Mouse (Mus musculus) hindbrain, embryonic 16.5 days (tissue): ENCODE results near the gene Adgrl1. TPM values are rescaled to one million over a fixed set of nuclear protein-coding genes. Genes with fewer than 3 reads are reported as not detected.
A peak's percentile ranks its signal among the peaks of the same experiment; 100 is the strongest.

Experiments used
- ATAC-seq: fragments of 200-750 bp; cut with Nextera tagmentation; 2 replicates; pipeline ENCODE4 v1.8.0; 2017; ENCODE audit warnings: moderate TSS enrichment, moderate library complexity
- H3K27ac ChIP-seq: fragments of 300-500 bp; sonication (generic); 2 replicates; pipeline ENCODE4 v1.5.1; 2014; ENCODE audit warnings: low read depth, mild to moderate bottlenecking, control low read depth, low read length, moderate library complexity
- H3K27me3 ChIP-seq: fragments of 300-500 bp; sonication (generic); replicated peaks from 2 replicates; pipeline ENCODE4 v1.6.1; 2014; ENCODE audit warnings: low read length; ENCODE audit not compliant: control insufficient read depth, insufficient read depth
- H3K36me3 ChIP-seq: fragments of 300-500 bp; sonication (generic); 2 replicates; pipeline ENCODE4 v1.6.1; 2014; ENCODE audit warnings: mild to moderate bottlenecking, low read length, moderate library complexity, mixed read lengths; ENCODE audit not compliant: control insufficient read depth, insufficient read depth
- H3K4me1 ChIP-seq: fragments of 300-500 bp; sonication (generic); 2 replicates; pipeline ENCODE4 v1.6.1; 2014; ENCODE audit warnings: low read depth, low read length; ENCODE audit not compliant: control insufficient read depth, insufficient read depth
- H3K4me2 ChIP-seq: fragments of 300-500 bp; sonication (generic); 2 replicates; pipeline ENCODE4 v1.6.1; 2014; ENCODE audit warnings: mild to moderate bottlenecking, low read length, control low read depth, moderate library complexity
- H3K4me3 ChIP-seq: fragments of 300-500 bp; sonication (generic); 2 replicates; pipeline ENCODE4 v1.5.1; 2014; ENCODE audit warnings: mild to moderate bottlenecking, low read length, control low read depth, moderate library complexity
- H3K9ac ChIP-seq: fragments of 300-500 bp; sonication (generic); 2 replicates; pipeline ENCODE4 v1.6.1; 2014; ENCODE audit warnings: low read depth, mild to moderate bottlenecking, control low read depth, low read length, moderate library complexity
- H3K9me3 ChIP-seq: fragments of 300-500 bp; sonication (generic); 2 replicates; pipeline ENCODE4 v1.6.1; 2014; ENCODE audit warnings: mild to moderate bottlenecking, low read length, moderate library complexity; ENCODE audit not compliant: control insufficient read depth
- WGBS: fragments of 180-500 bp; shearing (Covaris S2); extraction: QIAGEN DNeasy Blood & Tissue Kit; methylation state at CpG from one replicate; pipeline ENCODE4 v1.1.7; 2014; 5-methylcytosine and 5-hydroxymethylcytosine counted together
- polyA plus RNA-seq: library from polyadenylated mRNA; unstranded; fragments of >200 nt; fragmentation: Nextera tagmentation; extraction: Ambion mirVana; gene quantifications from 2 replicates; pipeline ENCODE4 v1.2.1, GENCODE M21; 2015

Gene Adgrl1
- polyA plus RNA-seq, 1 experiment from 2014 or later: 53.0 TPM

GRCm38 (mm10) chr8:83914232-83914631, 14.3 kb downstream of the Adgrl1 start:
- Histone ChIP-seq H3K4me1 (peaks cover 22% of the 10 kb centered on the region), H3K9ac (no peak overlapping the region)
- WGBS: 94% methylated on average over 3 of the region's 3 CpGs

GRCm38 (mm10) chr8:83914860-83915259, 15.0 kb downstream of the Adgrl1 start:
- Histone ChIP-seq H3K27ac (no peak overlapping the region), H3K4me3 (no peak overlapping the region), H3K9ac (no peak overlapping the region), H3K4me2 (no peak overlapping the region), H3K36me3 (peaks cover 5% of the 10 kb centered on the region; the same call in 1 of the 2 replicates), H3K4me1 (peaks cover 21% of the 10 kb centered on the region), H3K9me3 (no peaks in the 10 kb centered on the region), H3K27me3 (no peaks in the 10 kb centered on the region)
- 52% methylated on average over 4 of the region's 5 CpGs for WGBS
- no peak; the same call in 1 of the 2 replicates for ATAC-seq

More at GRCm38 (mm10) chr8:83914232-83914631, 14.3 kb downstream of the Adgrl1 start:
- Histone ChIP-seq H3K27me3 (no peaks in the 10 kb centered on the region), H3K27ac (no peak overlapping the region), H3K36me3 (no peaks in the 10 kb centered on the region), H3K4me2 (no peak overlapping the region), H3K4me3 (no peak overlapping the region), H3K9me3 (no peaks in the 10 kb centered on the region)
- no peak for ATAC-seq

- no peak overlapping the region for H3K9ac ChIP-seq
Measured at GRCm38 (mm10) chr8:83916015-83916414, 16.1 kb downstream of the Adgrl1 start.

GRCm38 (mm10) chr8:83917566-83917965, 17.7 kb downstream of the Adgrl1 start:
- Histone ChIP-seq H3K9me3 (no peaks in the 10 kb centered on the region), H3K4me2 (no peak overlapping the region), H3K27me3 (no peaks in the 10 kb centered on the region), H3K4me3 (no peak overlapping the region), H3K27ac (no peak overlapping the region), H3K4me1 (peaks cover 17% of the 10 kb centered on the region), H3K36me3 (peaks cover 17% of the 10 kb centered on the region), H3K9ac (no peak overlapping the region)
- ATAC-seq: no peak
- 84% methylated on average over 6 of the region's 6 CpGs for WGBS

More at GRCm38 (mm10) chr8:83916015-83916414, 16.1 kb downstream of the Adgrl1 start:
- no peak overlapping the region for H3K4me3 ChIP-seq
- H3K4me1 ChIP-seq: peaks cover 21% of the 10 kb centered on the region
- no peak for ATAC-seq
- WGBS: 71% methylated on average over 5 of the region's 5 CpGs
- peaks cover 14% of the 10 kb centered on the region; the same call in 1 of the 2 replicates for H3K36me3 ChIP-seq
- H3K9me3 ChIP-seq: no peaks in the 10 kb centered on the region
- no peak overlapping the region for H3K4me2 ChIP-seq
- H3K27me3 ChIP-seq: no peaks in the 10 kb centered on the region
- H3K27ac ChIP-seq: no peak overlapping the region

- 0 out of 2 replicates have a peak, but pooled peaks have one; percentile 29 for ATAC-seq
- Histone ChIP-seq H3K4me2 (no peak overlapping the region), H3K9me3 (no peaks in the 10 kb centered on the region), H3K27ac (no peak overlapping the region), H3K4me3 (no peak overlapping the region), H3K36me3 (peaks cover 39% of the 10 kb centered on the region), H3K4me1 (no peaks in the 10 kb centered on the region), H3K9ac (no peak overlapping the region), H3K27me3 (no peaks in the 10 kb centered on the region)
- WGBS: 72% methylated on average over 3 of the region's 3 CpGs
Measured at GRCm38 (mm10) chr8:83921558-83921957, 21.7 kb downstream of the Adgrl1 start.

- Histone ChIP-seq H3K36me3 (peaks cover 43% of the 10 kb centered on the region), H3K4me3 (no peak overlapping the region)
Measured at GRCm38 (mm10) chr8:83922727-83923126, 22.8 kb downstream of the Adgrl1 start.

GRCm38 (mm10) chr8:83924585-83924984, 24.7 kb downstream of the Adgrl1 start:
- ATAC-seq: no peak
- Histone ChIP-seq H3K9me3 (no peaks in the 10 kb centered on the region), H3K36me3 (peaks cover 50% of the 10 kb centered on the region), H3K4me2 (no peak overlapping the region), H3K4me1 (no peaks in the 10 kb centered on the region), H3K4me3 (no peak overlapping the region), H3K27ac (no peak overlapping the region), H3K9ac (no peak overlapping the region), H3K27me3 (no peaks in the 10 kb centered on the region)
- 84% methylated on average over 5 of the region's 5 CpGs for WGBS

More at GRCm38 (mm10) chr8:83922727-83923126, 22.8 kb downstream of the Adgrl1 start:
- Histone ChIP-seq H3K9me3 (no peaks in the 10 kb centered on the region), H3K4me1 (no peaks in the 10 kb centered on the region), H3K9ac (no peak overlapping the region), H3K27ac (no peak overlapping the region), H3K27me3 (no peaks in the 10 kb centered on the region), H3K4me2 (no peak overlapping the region)
- WGBS: 96% methylated on average over 8 of the region's 8 CpGs
- ATAC-seq: no peak

- H3K27me3 ChIP-seq: no peaks in the 10 kb centered on the region
- no peak overlapping the region for H3K4me2 ChIP-seq
- no peaks in the 10 kb centered on the region for H3K9me3 ChIP-seq
- no peaks in the 10 kb centered on the region for H3K4me1 ChIP-seq
- no peak overlapping the region for H3K27ac ChIP-seq
- H3K36me3 ChIP-seq: peaks cover 50% of the 10 kb centered on the region
- no peak for ATAC-seq
- H3K4me3 ChIP-seq: no peak overlapping the region
- no peak overlapping the region for H3K9ac ChIP-seq
- 80% methylated on average over 7 of the region's 7 CpGs for WGBS
Measured at GRCm38 (mm10) chr8:83926266-83926665, 26.4 kb downstream of the Adgrl1 start.

- ATAC-seq: no peak
- Histone ChIP-seq H3K4me3 (no peak overlapping the region), H3K4me2 (no peak overlapping the region), H3K27ac (no peak overlapping the region), H3K4me1 (no peaks in the 10 kb centered on the region), H3K27me3 (no peaks in the 10 kb centered on the region), H3K9ac (no peak overlapping the region), H3K36me3 (peaks cover 81% of the 10 kb centered on the region), H3K9me3 (no peaks in the 10 kb centered on the region)
- 88% methylated on average over 5 of the region's 5 CpGs for WGBS
Measured at GRCm38 (mm10) chr8:83934222-83934621, 34.3 kb downstream of the Adgrl1 start.

GRCm38 (mm10) chr8:83934994-83935393, 35.1 kb downstream of the Adgrl1 start:
- Histone ChIP-seq H3K27me3 (no peaks in the 10 kb centered on the region), H3K9me3 (no peaks in the 10 kb centered on the region), H3K9ac (no peak overlapping the region), H3K4me2 (no peak overlapping the region), H3K4me1 (no peaks in the 10 kb centered on the region), H3K36me3 (peaks cover 81% of the 10 kb centered on the region), H3K4me3 (no peak overlapping the region), H3K27ac (no peak overlapping the region)
- 77% methylated on average over 2 of the region's 2 CpGs for WGBS
- no peak for ATAC-seq
